Mouse (Mus musculus) kidney, postnatal 0 days (tissue): ENCODE results near the gene 1810010H24Rik. TPM values are rescaled to one million over a fixed set of nuclear protein-coding genes. Genes with fewer than 3 reads are reported as not detected.

Experiments
- ATAC-seq: fragments of 200-750 bp; cut with Nextera tagmentation; replicated peaks from 2 replicates; pipeline ENCODE4 v1.8.0; 2017; ENCODE audit warnings: low read depth, moderate number of reproducible peaks, moderate TSS enrichment, moderate library complexity; ENCODE audit not compliant: low FRiP score
- DNase-seq: peaks from one replicate; pipeline ENCODE4 v3.0.0-alpha.2; 2016; ENCODE audit warnings: low spot score
- H3K27ac ChIP-seq: fragments of 300-500 bp; sonication (generic); 2 replicates; pipeline ENCODE4 v1.5.1; 2014; ENCODE audit warnings: mild to moderate bottlenecking
- H3K27me3 ChIP-seq: fragments of 300-500 bp; sonication (generic); 2 replicates; pipeline ENCODE4 v1.6.1; 2014; ENCODE audit warnings: low read length, mixed read lengths; ENCODE audit not compliant: insufficient read depth
- H3K36me3 ChIP-seq: fragments of 300-500 bp; sonication (generic); 2 replicates; pipeline ENCODE4 v1.6.1; 2014; ENCODE audit warnings: low read length, mixed read lengths; ENCODE audit not compliant: insufficient read depth
- H3K4me1 ChIP-seq: fragments of 300-500 bp; sonication (generic); replicated peaks from 2 replicates; pipeline ENCODE4 v1.6.1; 2014; ENCODE audit warnings: antibody characterized with exemption, low read length, mixed read lengths; ENCODE audit not compliant: insufficient read depth
- H3K4me2 ChIP-seq: fragments of 300-500 bp; sonication (generic); 2 replicates; pipeline ENCODE4 v1.6.1; 2014; ENCODE audit warnings: mild to moderate bottlenecking, low read length, moderate library complexity, mixed read lengths
- H3K4me3 ChIP-seq: fragments of 300-500 bp; sonication (generic); replicated peaks from 2 replicates; pipeline ENCODE4 v1.5.1; 2014; ENCODE audit warnings: low read depth, low read length
- H3K9ac ChIP-seq: fragments of 300-500 bp; sonication (generic); 2 replicates; pipeline ENCODE4 v1.6.1; 2014; ENCODE audit warnings: low read depth, low read length
- H3K9me3 ChIP-seq: fragments of 300-500 bp; sonication (generic); replicated peaks from 2 replicates; pipeline ENCODE4 v1.6.1; 2016; ENCODE audit warnings: low read length, inconsistent platforms, mixed read lengths
- CTCF ChIP-seq: IDR thresholded peaks from 2 replicates; pipeline ENCODE4 v1.5.1; 2016; ENCODE audit warnings: antibody characterized with exemption, low read depth, mild to moderate bottlenecking, moderate library complexity
- WGBS: fragments of 180-500 bp; shearing (Covaris S2); extraction: QIAGEN DNeasy Blood & Tissue Kit; methylation state at CpG from one replicate; pipeline ENCODE4 v1.1.7; 2014; 5-methylcytosine and 5-hydroxymethylcytosine counted together
- polyA plus RNA-seq: library from polyadenylated mRNA; unstranded; fragments of >200 nt; fragmentation: Nextera tagmentation; extraction: Ambion mirVana; gene quantifications from 2 replicates; pipeline ENCODE4 v1.2.1, GENCODE M21; 2015

Gene 1810010H24Rik
- polyA plus RNA-seq, 1 experiment from 2014 or later = 5.1 TPM

GRCm38 (mm10) chr11:106999949-107000513, 25.4 kb upstream of the 1810010H24Rik start:
- 85% methylated on average over 9 of the region's 9 CpGs for WGBS
- peak overlapping the region; percentile 32; the same call in 1 of the 2 replicates for H3K27ac ChIP-seq
- no peaks in the 10 kb centered on the region for H3K27me3 ChIP-seq
- no peak for TF ChIP-seq CTCF
- peak overlapping the region; percentile 55; the same call in 1 of the 2 replicates for H3K9ac ChIP-seq
- 0 out of 2 replicates have a peak, but pooled peaks cover 8% of the 10 kb centered on the region for H3K4me1 ChIP-seq
- ATAC-seq = no peak
- no peak for DNase-seq
- H3K4me2 ChIP-seq = peak overlapping the region; percentile 39
- H3K36me3 ChIP-seq = peaks cover 4% of the 10 kb centered on the region; the same call in 1 of the 2 replicates
- no peak overlapping the region for H3K4me3 ChIP-seq
- H3K9me3 ChIP-seq = no peaks in the 10 kb centered on the region

GRCm38 (mm10) chr11:107001760-107002675, 23.5 kb upstream of the 1810010H24Rik start:
- WGBS = 46% methylated on average over 7 of the region's 8 CpGs
- ATAC-seq = peak; percentile 33; the same call in 1 of the 2 replicates

GRCm38 (mm10) chr11:107005538-107005937, 19.9 kb upstream of the 1810010H24Rik start:
- Histone ChIP-seq H3K9ac (no peak overlapping the region), H3K9me3 (no peaks in the 10 kb centered on the region), H3K4me2 (no peak overlapping the region), H3K27ac (no peak overlapping the region), H3K4me1 (0 out of 2 replicates have a peak, but pooled peaks cover 5% of the 10 kb centered on the region), H3K27me3 (no peaks in the 10 kb centered on the region), H3K4me3 (no peak overlapping the region), H3K36me3 (no peaks in the 10 kb centered on the region)
- 83% methylated on average over 1 of the region's 1 CpGs for WGBS
- ATAC-seq (no peak), DNase-seq (no peak)
- peak; percentile 24; the same call in 1 of the 2 replicates for TF ChIP-seq CTCF

More at GRCm38 (mm10) chr11:107001760-107002675, 23.5 kb upstream of the 1810010H24Rik start:
- no peak for TF ChIP-seq CTCF
- Histone ChIP-seq H3K9me3 (no peaks in the 10 kb centered on the region), H3K4me2 (no peak overlapping the region), H3K27ac (peak overlapping the region; percentile 47; the same call in 1 of the 2 replicates), H3K9ac (no peak overlapping the region), H3K27me3 (no peaks in the 10 kb centered on the region), H3K36me3 (no peaks in the 10 kb centered on the region), H3K4me3 (no peak overlapping the region), H3K4me1 (0 out of 2 replicates have a peak, but pooled peaks cover 5% of the 10 kb centered on the region)
- DNase-seq = peak; percentile 71

- ATAC-seq (no peak), DNase-seq (no peak)
- Histone ChIP-seq H3K36me3 (no peaks in the 10 kb centered on the region), H3K9ac (no peak overlapping the region), H3K4me3 (no peak overlapping the region), H3K27me3 (no peaks in the 10 kb centered on the region), H3K27ac (no peak overlapping the region), H3K4me2 (no peak overlapping the region), H3K4me1 (no peaks in the 10 kb centered on the region), H3K9me3 (no peaks in the 10 kb centered on the region)
- 97% methylated on average over 3 of the region's 3 CpGs for WGBS
- TF ChIP-seq CTCF = no peak
Observed at GRCm38 (mm10) chr11:107010447-107010846, 15.0 kb upstream of the 1810010H24Rik start.

- no peak overlapping the region for H3K27ac ChIP-seq
- H3K9ac ChIP-seq = no peak overlapping the region
- H3K4me2 ChIP-seq = no peak overlapping the region
- ATAC-seq = no peak
- H3K9me3 ChIP-seq = no peaks in the 10 kb centered on the region
- H3K36me3 ChIP-seq = no peaks in the 10 kb centered on the region
- H3K4me3 ChIP-seq = no peak overlapping the region
- DNase-seq = no peak
- 77% methylated on average over 7 of the region's 7 CpGs for WGBS
- no peaks in the 10 kb centered on the region for H3K4me1 ChIP-seq
- no peak for TF ChIP-seq CTCF
- H3K27me3 ChIP-seq = no peaks in the 10 kb centered on the region
Observed at GRCm38 (mm10) chr11:107011171-107011570, 14.3 kb upstream of the 1810010H24Rik start.

- Histone ChIP-seq H3K27ac (peak overlapping the region; percentile 98), H3K36me3 (no peaks in the 10 kb centered on the region), H3K9me3 (no peaks in the 10 kb centered on the region), H3K4me1 (no peaks in the 10 kb centered on the region), H3K4me3 (peak overlapping the region; percentile 50), H3K9ac (peak overlapping the region; percentile 77), H3K4me2 (peak overlapping the region; percentile 50), H3K27me3 (no peaks in the 10 kb centered on the region)
- TF ChIP-seq CTCF = no peak
- WGBS = 22% methylated on average over 18 of the region's 18 CpGs
- no peak for DNase-seq
- ATAC-seq = no peak
Observed at GRCm38 (mm10) chr11:107011669-107012323, 13.7 kb upstream of the 1810010H24Rik start.
